Mouse (Mus musculus) kidney, adult 11 months (tissue): Measurements from ENCODE around the gene Plekhb1.

Source experiments
- DNase-seq: peaks from one replicate; pipeline ENCODE4 v3.0.0; 2022

The Plekhb1 gene

GRCm38 (mm10) chr7:100656739-100657138 is 5.5 kb downstream of the Plekhb1 start:
- no peak for DNase-seq

GRCm38 (mm10) chr7:100654441-100654840 is 7.8 kb downstream of the Plekhb1 start:
- no peak for DNase-seq

DNA sequence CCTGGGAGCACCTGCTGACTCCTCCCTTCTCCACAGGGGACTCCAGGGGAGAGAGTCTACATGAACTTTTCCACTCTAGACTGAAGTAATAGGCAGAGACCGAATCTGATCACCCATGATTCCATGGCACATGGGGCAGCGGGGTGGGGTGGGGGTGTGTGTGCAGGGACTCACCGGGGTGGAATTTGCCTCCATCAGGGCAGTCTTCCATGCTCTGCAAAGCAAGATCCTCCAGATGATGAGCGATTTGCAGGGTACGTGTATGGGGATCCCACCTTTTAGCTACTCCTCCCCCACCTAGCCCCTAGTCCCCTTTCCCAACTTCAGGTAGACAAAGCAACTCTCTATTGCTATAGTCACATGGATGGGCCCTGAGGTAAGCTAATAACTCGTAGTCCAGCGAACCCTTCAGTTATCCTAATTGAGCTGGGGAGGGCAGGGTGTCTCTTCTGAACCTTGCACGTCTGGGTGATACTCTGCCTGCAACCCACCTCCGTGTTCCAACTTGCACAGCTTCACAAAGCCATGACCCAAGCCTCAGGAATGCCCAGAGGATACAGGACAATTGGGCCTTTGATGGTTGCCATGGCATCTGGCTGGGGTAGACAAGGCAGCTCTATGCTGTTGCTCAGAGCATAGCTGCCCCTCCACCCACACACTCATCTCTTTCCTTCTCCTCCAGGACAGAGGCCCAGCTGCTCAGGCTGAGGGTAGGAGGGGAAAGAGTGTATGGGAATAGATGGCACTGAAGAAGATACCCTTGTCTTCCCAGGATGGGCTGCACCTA is 8.5 kb downstream of the Plekhb1 start:
- DNase-seq: no peak

DNA sequence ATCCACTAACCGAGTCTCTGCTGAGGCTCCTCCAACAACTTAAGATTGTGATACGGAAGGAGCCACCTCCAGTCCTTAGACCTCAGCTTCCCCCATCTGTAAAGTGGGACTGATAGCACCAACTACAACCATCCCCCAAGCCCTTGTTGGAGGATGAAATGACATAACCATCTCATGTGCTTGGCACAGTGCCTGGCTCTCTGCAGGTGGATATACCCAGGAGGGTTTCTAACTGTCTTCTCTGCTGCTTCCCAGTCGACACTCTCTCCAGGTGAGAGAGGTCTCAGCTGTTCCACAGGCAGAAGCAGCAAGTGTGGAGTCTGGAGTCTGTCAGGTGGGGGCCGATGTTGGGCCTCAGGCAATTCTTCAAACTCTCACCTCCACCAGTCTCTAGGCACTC is 11.2 kb downstream of the Plekhb1 start:
- DNase-seq: no peak

GRCm38 (mm10) chr7:100650421-100650820 is 11.8 kb downstream of the Plekhb1 start:
- DNase-seq: no peak

DNA sequence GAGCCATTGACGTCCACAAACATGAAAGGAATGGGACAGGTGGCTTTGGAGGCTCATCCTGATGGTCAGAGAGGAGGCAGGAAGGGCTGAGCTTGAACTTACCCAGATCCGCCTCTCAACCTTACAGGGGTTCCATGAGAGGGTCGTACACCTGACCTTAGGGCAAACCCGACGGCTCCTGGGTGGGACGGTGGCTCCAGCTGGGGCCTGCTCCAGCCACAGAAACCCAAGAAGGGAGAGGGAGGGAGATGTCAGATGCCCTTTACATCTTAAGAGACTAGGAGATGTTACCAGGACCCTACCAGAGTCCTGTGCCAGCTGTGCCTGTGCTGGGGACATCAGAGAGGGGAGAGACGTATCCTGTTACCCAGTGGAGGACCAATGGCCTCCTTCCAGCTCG is 12.4 kb downstream of the Plekhb1 start:
- DNase-seq: no peak

DNA sequence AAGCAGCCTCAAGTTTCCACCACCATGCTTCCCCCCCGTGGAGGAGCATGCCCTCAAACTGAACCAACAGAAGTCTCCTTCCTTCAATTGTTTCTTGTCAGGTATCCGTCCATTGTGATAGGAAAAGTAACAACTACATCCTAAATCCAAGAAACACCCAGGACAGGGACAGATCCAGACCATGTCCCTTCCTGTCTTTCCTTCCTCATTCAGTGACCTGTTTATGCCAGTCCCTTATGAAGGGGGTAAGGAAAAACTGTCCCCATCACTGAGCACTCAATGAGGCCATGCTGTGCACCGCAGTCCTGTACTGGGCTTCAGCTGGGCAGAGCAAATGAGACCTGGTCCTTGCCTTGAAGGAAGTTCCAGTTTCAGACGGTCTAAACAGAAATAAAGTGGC is 13.1 kb downstream of the Plekhb1 start:
- DNase-seq: no peak

- DNase-seq: peak; percentile 43
These were observed 17.1 kb downstream of the Plekhb1 start for GRCm38 (mm10) chr7:100645147-100645546.

GRCm38 (mm10) chr7:100642413-100642812 is 19.8 kb downstream of the Plekhb1 start:
- DNase-seq: no peak

DNA sequence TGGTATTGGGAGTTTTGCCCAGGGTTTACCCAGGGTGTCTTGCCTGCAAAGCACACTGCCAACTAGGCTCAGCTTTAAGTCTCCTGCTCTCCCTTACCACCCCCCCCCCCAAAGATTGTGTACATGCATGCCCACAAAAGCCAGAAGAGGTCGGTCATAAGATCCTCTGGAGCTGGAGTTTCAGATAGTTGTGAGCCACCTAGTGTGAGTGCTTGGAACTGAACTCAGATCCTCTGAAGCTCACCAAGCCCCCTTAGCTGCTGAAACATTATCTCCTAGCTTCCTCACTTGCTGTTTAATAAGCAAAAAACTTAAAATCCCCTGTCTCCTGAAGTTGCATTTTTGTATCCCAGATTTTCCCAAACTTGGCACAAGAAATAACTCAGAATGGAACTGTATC is 24.6 kb downstream of the Plekhb1 start:
- no peak for DNase-seq

DNA sequence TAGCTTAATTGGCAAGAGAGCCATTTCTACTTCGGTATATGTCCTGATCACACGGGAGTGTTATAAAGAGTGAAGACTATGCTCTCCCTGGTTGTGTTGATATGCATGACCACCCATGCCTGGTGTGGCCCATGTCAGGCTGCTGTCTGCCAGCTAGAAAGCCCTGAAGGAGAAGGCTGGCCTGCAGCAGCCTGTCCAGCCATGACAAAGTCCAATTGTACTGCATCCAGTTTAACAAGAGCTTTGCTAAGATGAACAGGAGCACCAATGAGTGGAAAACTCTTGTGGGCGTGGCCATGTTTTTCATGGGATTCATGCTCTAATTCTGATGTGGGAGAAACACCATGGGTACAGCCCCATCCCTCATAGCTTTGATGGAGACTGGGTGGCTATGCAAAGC is 37.7 kb downstream of the Plekhb1 start:
- DNase-seq: peak; percentile 91

- DNase-seq: no peak
These were observed 39.9 kb downstream of the Plekhb1 start for GRCm38 (mm10) chr7:100622277-100622676.

DNA sequence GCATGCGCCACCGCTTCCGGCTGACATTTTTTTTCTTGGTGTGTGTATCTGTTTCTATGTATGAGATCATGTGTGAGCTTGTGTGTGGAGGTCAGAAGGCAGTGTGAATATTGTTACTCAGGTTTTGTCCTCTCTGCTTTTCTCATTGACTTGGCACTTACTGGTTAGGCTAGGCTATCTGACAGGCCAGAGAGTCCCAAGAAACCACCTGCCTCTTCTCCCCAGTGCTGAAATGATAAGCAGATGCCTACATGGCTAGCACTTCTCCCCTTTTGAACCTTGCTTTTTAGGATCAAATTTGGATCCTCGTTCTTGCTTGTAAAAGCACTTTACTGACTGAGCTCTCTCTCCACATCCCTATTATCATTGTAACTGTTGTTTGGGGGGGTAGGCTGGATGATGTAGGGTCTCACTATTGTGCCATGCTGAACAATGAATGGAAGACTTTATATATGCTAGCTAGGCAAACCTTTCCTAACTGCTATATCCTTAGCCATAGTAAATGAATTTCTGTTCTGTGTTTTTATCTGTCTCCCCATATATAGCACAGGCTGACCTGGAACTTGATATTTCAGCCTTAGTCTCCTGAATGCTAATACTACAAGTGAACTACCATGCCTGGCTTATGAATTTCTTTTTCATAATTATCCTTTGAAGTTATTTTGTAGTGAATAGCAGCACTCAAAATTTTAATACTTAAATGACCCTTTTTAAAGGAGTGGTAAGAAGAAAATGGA is 45.9 kb downstream of the Plekhb1 start:
- DNase-seq: no peak

GRCm38 (mm10) chr7:100608910-100609309 is 53.3 kb downstream of the Plekhb1 start:
- no peak for DNase-seq

DNA sequence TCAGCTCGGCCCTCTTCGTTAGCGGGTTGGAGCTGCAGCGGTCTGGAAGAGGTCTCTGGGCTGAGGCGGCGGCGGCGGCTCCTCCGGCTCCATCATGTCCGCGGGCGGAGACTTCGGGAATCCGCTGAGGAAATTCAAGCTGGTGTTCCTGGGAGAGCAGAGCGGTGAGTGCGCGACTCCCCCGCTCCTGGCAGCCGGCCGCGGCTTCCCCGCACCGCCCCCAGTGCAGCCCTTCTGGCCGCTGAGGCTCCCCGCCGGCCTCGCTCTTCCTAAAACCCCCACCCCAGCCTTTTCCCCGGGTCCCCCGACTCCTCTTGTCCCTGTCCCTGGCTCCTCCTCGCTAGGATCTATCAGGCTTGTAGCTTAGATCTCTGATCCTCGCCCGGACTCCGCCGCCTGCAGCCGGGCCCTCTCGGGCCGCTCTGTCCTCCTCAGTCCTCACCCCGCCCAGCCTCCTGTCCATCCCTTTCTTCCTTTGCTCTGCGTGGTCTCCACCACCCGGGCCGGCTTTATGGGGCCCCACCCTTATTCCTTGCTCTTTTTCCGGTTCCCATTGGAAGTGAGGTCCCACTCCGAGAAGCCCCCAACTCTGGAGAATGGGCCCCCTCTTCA is 54.0 kb downstream of the Plekhb1 start, which contains the start of gene Mrpl48:
Gene Mrpl48, minus strand, starts transcription at position 172 of the 612 bp plus-strand sequence.
- peak; percentile 51 for DNase-seq

GRCm38 (mm10) chr7:100607214-100608129 is 54.7 kb downstream of the Plekhb1 start, which contains the start of gene Rab6a:
TSS of gene Rab6a (plus strand) at chr7:100607410.
- DNase-seq: peak; percentile 98

DNA sequence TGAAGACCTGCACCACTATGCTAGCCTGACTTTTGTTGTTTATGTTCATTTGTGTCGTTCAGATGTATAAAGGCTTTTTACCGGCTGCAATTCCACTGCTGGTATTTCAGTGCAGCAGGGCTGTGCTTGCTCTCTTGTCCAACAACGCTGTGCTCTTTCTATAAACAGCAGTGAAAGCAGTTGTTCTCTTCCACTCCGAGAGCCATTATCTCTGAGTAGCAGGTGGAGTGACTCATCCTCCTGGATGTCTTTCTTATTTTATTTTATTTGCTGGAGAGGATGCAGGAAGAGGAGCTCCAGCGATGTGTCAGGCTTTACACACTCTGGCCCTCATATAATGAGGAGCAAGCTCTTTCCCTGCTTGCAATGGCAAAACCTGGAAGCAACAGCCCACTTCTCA is 62.0 kb downstream of the Plekhb1 start:
- no peak for DNase-seq

DNA sequence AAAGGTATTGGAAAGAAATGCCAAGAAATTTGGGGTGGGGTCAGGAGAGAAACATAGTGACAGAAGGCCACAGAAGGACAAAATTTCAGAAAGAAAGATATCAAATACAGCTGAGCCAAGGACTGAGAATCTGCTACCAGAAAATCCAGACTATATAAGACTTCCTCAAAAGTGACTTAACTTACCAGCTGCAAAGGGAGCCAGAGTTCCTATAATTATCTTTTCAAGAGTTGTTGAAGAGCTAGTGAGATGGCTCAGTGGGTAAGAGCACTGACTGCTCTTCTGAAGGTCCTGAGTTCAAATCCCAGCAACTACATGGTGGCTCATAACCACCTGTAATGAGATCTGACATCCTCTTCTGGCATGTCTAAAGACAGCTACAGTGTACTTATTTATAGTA is 68.9 kb downstream of the Plekhb1 start:
- no peak for DNase-seq
